Mouse (Mus musculus): ENCODE data around the gene Psme1.

Psme1 gene

GRCm38 (mm10) chr14:55577871-55578667 lies at the start of gene Psme1:
Gene Psme1, plus strand, starts transcription at chr14:55578123.
- DNase-seq (ENCODE audit: low spot score): peak; percentile 86

- peak; percentile 61 for DNase-seq (ENCODE audit: low spot score)
These were observed 41.7 kb upstream of the Psme1 start for GRCm38 (mm10) chr14:55536116-55536745.

- DNase-seq (ENCODE audit: low spot score): peak; percentile 91
These were observed 37.7 kb upstream of the Psme1 start, which contains the start of gene Pck2 for GRCm38 (mm10) chr14:55540067-55540786. Gene Pck2, plus strand, starts transcription at chr14:55540266.

- DNase-seq (ENCODE audit: low spot score): no peak
These were observed 37.1 kb upstream of the Psme1 start for GRCm38 (mm10) chr14:55540787-55541321.

GRCm38 (mm10) chr14:55542268-55542667 lies 35.7 kb upstream of the Psme1 start:
- DNase-seq (ENCODE audit: low spot score): no peak

- no peak for DNase-seq (ENCODE audit: low spot score)
These were observed 33.6 kb upstream of the Psme1 start for GRCm38 (mm10) chr14:55544334-55544733.

GRCm38 (mm10) chr14:55550191-55550590 lies 27.7 kb upstream of the Psme1 start:
- no peak for DNase-seq (ENCODE audit: low spot score)

- DNase-seq (ENCODE audit: low spot score): no peak
These were observed 26.6 kb upstream of the Psme1 start for GRCm38 (mm10) chr14:55551347-55551746.

GRCm38 (mm10) chr14:55551794-55552193 lies 26.1 kb upstream of the Psme1 start:
- no peak for DNase-seq (ENCODE audit: low spot score)

GRCm38 (mm10) chr14:55554635-55555034 lies 23.3 kb upstream of the Psme1 start:
- no peak for DNase-seq (ENCODE audit: low spot score)

GRCm38 (mm10) chr14:55555788-55556187 lies 22.1 kb upstream of the Psme1 start:
- DNase-seq (ENCODE audit: low spot score): no peak

- DNase-seq (ENCODE audit: low spot score): peak; percentile 84
These were observed 20.9 kb upstream of the Psme1 start for GRCm38 (mm10) chr14:55557003-55557402.

- DNase-seq (ENCODE audit: low spot score): no peak
These were observed 20.3 kb upstream of the Psme1 start for GRCm38 (mm10) chr14:55557587-55557986.

- DNase-seq (ENCODE audit: low spot score): no peak
These were observed 19.0 kb upstream of the Psme1 start for GRCm38 (mm10) chr14:55558740-55559448.

GRCm38 (mm10) chr14:55559799-55560201 lies 18.1 kb upstream of the Psme1 start, which contains the start of gene Dcaf11:
Gene Dcaf11, plus strand, starts transcription at chr14:55560006.
- peak; percentile 97 for DNase-seq (ENCODE audit: low spot score)

- DNase-seq (ENCODE audit: low spot score): peak; percentile 98
These were observed 17.5 kb upstream of the Psme1 start, which contains the start of gene A730061H03Rik for GRCm38 (mm10) chr14:55560202-55561073. Gene A730061H03Rik, minus strand, starts transcription at chr14:55560406.

GRCm38 (mm10) chr14:55561860-55562259 lies 16.1 kb upstream of the Psme1 start:
- no peak for DNase-seq (ENCODE audit: low spot score)

GRCm38 (mm10) chr14:55563249-55563648 lies 14.7 kb upstream of the Psme1 start:
- DNase-seq (ENCODE audit: low spot score): no peak

GRCm38 (mm10) chr14:55565748-55566147 lies 12.2 kb upstream of the Psme1 start:
- DNase-seq (ENCODE audit: low spot score): no peak

GRCm38 (mm10) chr14:55567496-55567895 lies 10.4 kb upstream of the Psme1 start:
- no peak for DNase-seq (ENCODE audit: low spot score)

- no peak for DNase-seq (ENCODE audit: low spot score)
These were observed 7.3 kb upstream of the Psme1 start for GRCm38 (mm10) chr14:55570588-55570987.

Data from embryo, embryonic 10 days (tissue).